Comparison of ENCODE assay signal across 10 mouse cellular contexts in genomic region chr10:25426058-25426457, GRCm38 (mm10).
DNase-seq lines count a peak whose midpoint lies in the region; ATAC-seq and TF ChIP-seq lines count a peak whose summit lies in the region.
"Had no signal": no experiment of that assay in that cellular context is flagged by ENCODE, and none has a peak within 500 bp of the region (broad histone marks: within the 10 kb centered on the region; RNA-seq: fewer than 3 reads in every experiment).

No protein-coding gene starts in this region.

- peaks cover 27% of the 10 kb centered on the region for H3K4me1 ChIP-seq in embryonic facial prominence, embryonic 14.5 days (ENCODE audit: control insufficient read depth, insufficient read depth, low read length)
- peaks cover 37% of the 10 kb centered on the region for H3K4me1 ChIP-seq in intestine, embryonic 14.5 days (replicated peaks; ENCODE audit: control insufficient read depth, insufficient read depth, low read length)
- peaks cover 19% of the 10 kb centered on the region; the same call in 1 of the 2 replicates for H3K4me1 ChIP-seq in lung, postnatal 0 days (ENCODE audit: insufficient read depth, low read depth, low read length)
- peaks cover 18% of the 10 kb centered on the region for H3K4me1 ChIP-seq in forebrain, embryonic 10.5 days
- no peaks in the 10 kb centered on the region for H3K4me1 ChIP-seq in midbrain, embryonic 13.5 days (replicated peaks)

- WGBS in embryonic facial prominence, embryonic 14.5 days = 14% methylated on average over 1 of the region's 1 CpGs
- WGBS in intestine, embryonic 14.5 days = 7% methylated on average over 1 of the region's 1 CpGs
- WGBS in lung, postnatal 0 days = 29% methylated on average over 1 of the region's 1 CpGs
- WGBS in forebrain, embryonic 10.5 days = 37% methylated on average over 1 of the region's 1 CpGs
- WGBS in midbrain, embryonic 13.5 days = 41% methylated on average over 1 of the region's 1 CpGs

- H3K9ac ChIP-seq in embryonic facial prominence, embryonic 14.5 days (ENCODE audit: low read depth, low read length) = no peak overlapping the region
- no peak overlapping the region for H3K9ac ChIP-seq in intestine, embryonic 14.5 days (ENCODE audit: low read length)
- no peak overlapping the region for H3K9ac ChIP-seq in lung, postnatal 0 days (replicated peaks; ENCODE audit: low read depth)
- H3K9ac ChIP-seq in midbrain, embryonic 13.5 days (replicated peaks) = no peak overlapping the region

- no peak overlapping the region for H3K4me3 ChIP-seq in embryonic facial prominence, embryonic 14.5 days (ENCODE audit: low read depth, low read length)
- H3K4me3 ChIP-seq in intestine, embryonic 14.5 days (ENCODE audit: low read depth, low read length) = no peak overlapping the region
- no peak overlapping the region for H3K4me3 ChIP-seq in lung, postnatal 0 days (ENCODE audit: low read depth, low read length)
- no peak overlapping the region for H3K4me3 ChIP-seq in forebrain, embryonic 10.5 days
- H3K4me3 ChIP-seq in midbrain, embryonic 13.5 days (replicated peaks) = no peak overlapping the region

- peak; percentile 28 for DNase-seq in kidney, adult 9 months
- no peak for DNase-seq in kidney, adult 8-10 months
- DNase-seq in embryonic facial prominence, embryonic 14.5 days (ENCODE audit: low spot score) = peak; percentile 80
- DNase-seq in intestine, embryonic 14.5 days (ENCODE audit: low spot score) = peak; percentile 74
- DNase-seq in lung, postnatal 0 days (ENCODE audit: low spot score) = peak; percentile 73
- DNase-seq in forebrain, embryonic 10.5 days (ENCODE audit: extremely low spot score, low spot score) = no peak
- DNase-seq in ovary, postnatal 36 days (ENCODE audit: low spot score) = no peak
- DNase-seq: cerebellum, postnatal 36 days had no signal

- no peaks in the 10 kb centered on the region for H3K27me3 ChIP-seq in embryonic facial prominence, embryonic 14.5 days (replicated peaks; ENCODE audit: control insufficient read depth, insufficient read depth, low read length)
- H3K27me3 ChIP-seq in intestine, embryonic 14.5 days (replicated peaks; ENCODE audit: control insufficient read depth, insufficient read depth, low read length) = no peaks in the 10 kb centered on the region
- H3K27me3 ChIP-seq in lung, postnatal 0 days (replicated peaks; ENCODE audit: insufficient read depth, low read length) = no peaks in the 10 kb centered on the region
- H3K27me3 ChIP-seq in forebrain, embryonic 10.5 days (ENCODE audit: poor library complexity, severe bottlenecking) = no peaks in the 10 kb centered on the region
- H3K27me3 ChIP-seq in midbrain, embryonic 13.5 days = no peaks in the 10 kb centered on the region
- H3K27me3 ChIP-seq: CH12.LX had no signal

- no peaks in the 10 kb centered on the region for H3K36me3 ChIP-seq in embryonic facial prominence, embryonic 14.5 days (ENCODE audit: control insufficient read depth, insufficient read depth, low read length)
- H3K36me3 ChIP-seq in intestine, embryonic 14.5 days (ENCODE audit: control insufficient read depth, insufficient read depth, low read length) = no peaks in the 10 kb centered on the region
- H3K36me3 ChIP-seq in lung, postnatal 0 days (ENCODE audit: insufficient read depth, low read length) = no peaks in the 10 kb centered on the region
- no peaks in the 10 kb centered on the region for H3K36me3 ChIP-seq in forebrain, embryonic 10.5 days (replicated peaks)
- no peaks in the 10 kb centered on the region for H3K36me3 ChIP-seq in midbrain, embryonic 13.5 days

- no peak for TF ChIP-seq EP300 in lung, postnatal 0 days (IDR thresholded peaks at IDR 0.05)

- ATAC-seq in embryonic facial prominence, embryonic 14.5 days (ENCODE audit: low read depth) = peak; percentile 67; the same call in 1 of the 2 replicates
- ATAC-seq in intestine, embryonic 14.5 days (replicated peaks; ENCODE audit: low FRiP score, low TSS enrichment, low read depth) = peak; percentile 77
- ATAC-seq in lung, postnatal 0 days = peak; percentile 39
- ATAC-seq in midbrain, embryonic 13.5 days = no peak

- TF ChIP-seq CTCF in lung, postnatal 0 days (IDR thresholded peaks at IDR 0.05) = no peak

- no peak overlapping the region for H3K4me2 ChIP-seq in embryonic facial prominence, embryonic 14.5 days (ENCODE audit: low read depth, low read length)
- H3K4me2 ChIP-seq in intestine, embryonic 14.5 days (ENCODE audit: low read length) = no peak overlapping the region
- no peak overlapping the region for H3K4me2 ChIP-seq in lung, postnatal 0 days (replicated peaks; ENCODE audit: low read depth, low read length)
- no peak overlapping the region for H3K4me2 ChIP-seq in midbrain, embryonic 13.5 days (replicated peaks)

- no peaks in the 10 kb centered on the region for H3K9me3 ChIP-seq in embryonic facial prominence, embryonic 14.5 days (ENCODE audit: control insufficient read depth, low read length)
- H3K9me3 ChIP-seq in intestine, embryonic 14.5 days (ENCODE audit: control insufficient read depth, low read length) = no peaks in the 10 kb centered on the region
- no peaks in the 10 kb centered on the region for H3K9me3 ChIP-seq in lung, postnatal 0 days (ENCODE audit: low read length)
- H3K9me3 ChIP-seq in forebrain, embryonic 10.5 days = no peaks in the 10 kb centered on the region
- H3K9me3 ChIP-seq in midbrain, embryonic 13.5 days = no peaks in the 10 kb centered on the region

- peak overlapping the region; percentile 13 for H3K27ac ChIP-seq in embryonic facial prominence, embryonic 14.5 days (replicated peaks; ENCODE audit: low read depth, low read length)
- peak overlapping the region; percentile 76 for H3K27ac ChIP-seq in intestine, embryonic 14.5 days (ENCODE audit: low read depth)
- peak overlapping the region; percentile 89 for H3K27ac ChIP-seq in lung, postnatal 0 days (ENCODE audit: low read length)
- H3K27ac ChIP-seq in forebrain, embryonic 10.5 days = no peak overlapping the region
- no peak overlapping the region for H3K27ac ChIP-seq in midbrain, embryonic 13.5 days

Comparison
In these comparisons a context has a peak if more than half of its experiments do, and no peak if none do; other contexts are left out.
1. DNase-seq: peak in kidney, adult 9 months (single experiment), embryonic facial prominence, embryonic 14.5 days (single experiment), intestine, embryonic 14.5 days (single experiment) and lung, postnatal 0 days (single experiment); none in kidney, adult 8-10 months (0 of 2), forebrain, embryonic 10.5 days (single experiment) and ovary, postnatal 36 days (single experiment).
2. H3K27ac ChIP-seq: peak in embryonic facial prominence, embryonic 14.5 days (single experiment), intestine, embryonic 14.5 days (single experiment) and lung, postnatal 0 days (single experiment); none in forebrain, embryonic 10.5 days (single experiment) and midbrain, embryonic 13.5 days (single experiment).